Mouse (Mus musculus): ENCODE measurements around the gene Pitpnm2. TPM values are rescaled to one million over a fixed set of nuclear protein-coding genes. Genes with fewer than 3 reads are reported as not detected.

Gene Pitpnm2
- polyA plus RNA-seq, 1 experiment, result 10.8 TPM

DNA sequence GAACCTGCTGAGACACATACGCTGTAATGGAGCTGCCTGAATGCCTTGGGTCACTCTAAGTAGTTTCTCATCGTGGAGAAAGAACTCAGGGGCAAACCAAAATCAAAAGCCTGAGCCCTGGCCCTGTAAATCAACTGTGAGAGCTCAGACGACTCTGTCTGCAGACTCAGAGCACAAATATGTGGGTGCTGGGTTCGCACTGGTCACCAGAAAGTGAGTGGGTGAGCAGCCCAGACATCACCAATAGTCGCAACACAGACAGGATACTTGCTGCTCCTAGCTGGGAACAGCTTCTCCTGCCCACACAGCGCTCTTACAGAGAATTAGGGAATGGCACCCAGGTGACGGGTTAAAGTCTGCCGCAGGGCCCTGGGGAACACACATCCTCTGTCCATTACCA lies 4.0 kb upstream of the Pitpnm2 start:
- H3K27ac ChIP-seq (ENCODE audit: control insufficient read depth, insufficient read depth, low read depth, low read length, poor library complexity), result no peak overlapping the region
- TF ChIP-seq CTCF (IDR thresholded peaks at IDR 0.05; ENCODE audit: control insufficient read depth, insufficient read depth, low read length), result no peak
- TF ChIP-seq POLR2A (IDR thresholded peaks at IDR 0.05; ENCODE audit: borderline replicate concordance, control insufficient read depth, low read depth, low read length), result no peak
- peaks cover 2% of the 10 kb centered on the region; the same call in 1 of the 2 replicates for H3K4me1 ChIP-seq (ENCODE audit: control insufficient read depth, insufficient read depth, low read length)
- no peak overlapping the region for H3K4me3 ChIP-seq (replicated peaks; ENCODE audit: control insufficient read depth, low read depth, low read length)
- 89% methylated on average over 8 of the region's 8 CpGs for WGBS

DNA sequence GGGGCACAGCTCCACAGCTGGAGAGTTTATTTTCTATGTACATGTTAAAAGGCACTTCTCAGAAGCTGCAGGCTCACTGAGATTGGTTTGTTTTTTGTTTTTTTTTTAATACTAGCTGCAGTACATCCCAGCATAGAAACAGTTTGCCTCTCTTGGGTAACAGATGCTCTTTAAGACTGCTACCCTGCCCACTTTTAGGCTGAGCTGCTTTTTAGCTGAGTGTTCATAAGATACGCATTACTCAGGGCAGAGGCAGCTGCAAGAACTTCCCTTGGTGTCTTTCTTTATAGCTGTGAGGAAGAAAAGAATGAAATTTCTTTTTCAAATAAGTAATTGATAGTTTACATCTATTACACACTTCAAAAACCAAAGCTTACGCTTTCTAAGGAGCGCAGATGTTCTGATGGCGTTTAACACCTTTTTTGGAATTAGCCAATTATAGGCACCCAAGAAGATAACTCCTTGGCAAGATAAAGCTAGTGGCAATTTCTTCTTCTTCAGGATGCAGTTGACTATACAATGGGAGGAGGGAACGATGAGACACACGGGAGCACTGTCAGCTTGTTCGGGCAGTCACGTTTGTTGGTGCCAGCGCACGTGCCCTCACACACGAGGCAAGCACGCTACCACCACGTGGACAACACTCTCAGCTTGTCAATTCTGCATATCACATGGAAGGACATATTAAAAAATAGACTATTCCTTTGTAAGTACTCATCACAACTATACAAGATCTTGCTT lies 3.2 kb upstream of the Pitpnm2 start:
- H3K4me3 ChIP-seq (replicated peaks; ENCODE audit: control insufficient read depth, low read depth, low read length), result no peak overlapping the region
- peaks cover 2% of the 10 kb centered on the region; the same call in 1 of the 2 replicates for H3K4me1 ChIP-seq (ENCODE audit: control insufficient read depth, insufficient read depth, low read length)
- H3K27ac ChIP-seq (ENCODE audit: control insufficient read depth, insufficient read depth, low read depth, low read length, poor library complexity), result no peak overlapping the region
- TF ChIP-seq POLR2A (IDR thresholded peaks at IDR 0.05; ENCODE audit: borderline replicate concordance, control insufficient read depth, low read depth, low read length), result no peak
- TF ChIP-seq CTCF (IDR thresholded peaks at IDR 0.05; ENCODE audit: control insufficient read depth, insufficient read depth, low read length), result no peak
- WGBS, result 92% methylated on average over 13 of the region's 13 CpGs

DNA sequence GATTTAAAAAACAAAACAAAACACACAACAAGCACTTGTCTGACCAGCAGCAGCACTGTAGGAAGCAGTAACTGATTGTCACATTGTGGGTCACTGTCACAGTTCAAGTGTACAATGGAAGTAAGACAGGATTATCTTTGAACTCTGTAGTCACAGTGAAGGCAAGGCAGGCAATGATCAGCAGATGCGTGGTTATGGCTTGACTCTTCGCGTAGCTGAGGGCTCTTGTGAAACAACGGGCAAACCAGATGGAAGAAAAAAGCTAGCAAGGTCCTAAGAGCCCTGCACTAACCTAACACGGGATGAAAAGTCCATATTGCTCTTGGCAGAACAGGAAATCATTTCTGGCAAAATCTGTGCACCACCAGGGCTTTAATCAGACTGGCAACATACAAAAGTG lies 1.5 kb upstream of the Pitpnm2 start:
- TF ChIP-seq CTCF (IDR thresholded peaks at IDR 0.05; ENCODE audit: control insufficient read depth, insufficient read depth, low read length) (no peak), POLR2A (IDR thresholded peaks at IDR 0.05; ENCODE audit: borderline replicate concordance, control insufficient read depth, low read depth, low read length) (no peak)
- no peak overlapping the region for H3K27ac ChIP-seq (ENCODE audit: control insufficient read depth, insufficient read depth, low read depth, low read length, poor library complexity)
- WGBS, result 61% methylated on average over 5 of the region's 5 CpGs
- H3K4me1 ChIP-seq (ENCODE audit: control insufficient read depth, insufficient read depth, low read length), result peaks cover 2% of the 10 kb centered on the region; the same call in 1 of the 2 replicates
- no peak overlapping the region for H3K4me3 ChIP-seq (replicated peaks; ENCODE audit: control insufficient read depth, low read depth, low read length)

DNA sequence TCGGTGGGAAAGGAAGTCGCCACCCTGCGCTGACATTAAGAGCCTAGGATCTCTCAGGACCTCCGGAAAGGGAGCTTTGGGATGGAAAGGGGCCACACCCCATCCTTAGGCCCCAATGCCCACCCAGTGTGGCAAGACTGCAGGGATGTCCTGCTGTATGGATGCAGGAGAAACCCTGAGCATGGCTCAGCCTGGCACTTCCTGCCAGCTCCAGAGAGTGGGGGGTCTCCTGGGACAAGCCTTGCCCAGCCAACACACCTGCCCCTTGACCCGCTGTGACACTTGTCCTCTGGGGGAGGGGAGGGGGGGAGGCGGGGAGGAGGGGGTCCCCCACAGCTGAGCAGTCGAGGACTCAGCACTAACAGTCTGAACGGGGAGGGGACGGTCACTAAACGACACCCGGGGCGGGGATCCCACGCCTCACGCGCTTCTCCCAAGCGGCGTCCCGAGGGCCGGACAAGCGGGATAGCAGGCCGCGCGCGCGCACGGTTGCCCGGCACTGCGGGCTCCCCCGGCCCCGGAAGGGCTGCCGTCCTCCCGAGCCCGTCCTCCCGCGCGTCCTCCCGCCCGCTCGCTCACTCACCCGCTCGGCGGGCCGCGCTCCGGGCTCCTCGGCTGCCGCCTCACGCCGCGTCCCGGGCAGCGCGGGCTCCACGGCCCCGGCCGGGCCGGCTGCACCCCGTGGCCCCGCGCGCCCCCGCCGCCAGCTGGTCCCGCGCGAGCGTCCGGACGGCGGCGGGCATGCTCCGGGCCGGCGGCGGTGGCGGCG lies 531 bp downstream of the Pitpnm2 start:
- Histone ChIP-seq H3K4me3 (replicated peaks; ENCODE audit: control insufficient read depth, low read depth, low read length) (peak overlapping the region; percentile 51), H3K27ac (ENCODE audit: control insufficient read depth, insufficient read depth, low read depth, low read length, poor library complexity) (peak overlapping the region; percentile 34; the same call in 1 of the 2 replicates), H3K4me1 (ENCODE audit: control insufficient read depth, insufficient read depth, low read length) (peaks cover 2% of the 10 kb centered on the region; the same call in 1 of the 2 replicates)
- TF ChIP-seq CTCF (IDR thresholded peaks at IDR 0.05; ENCODE audit: control insufficient read depth, insufficient read depth, low read length) (no peak), POLR2A (IDR thresholded peaks at IDR 0.05; ENCODE audit: borderline replicate concordance, control insufficient read depth, low read depth, low read length) (no peak)
- WGBS, result 8% methylated on average over 77 of the region's 77 CpGs

DNA sequence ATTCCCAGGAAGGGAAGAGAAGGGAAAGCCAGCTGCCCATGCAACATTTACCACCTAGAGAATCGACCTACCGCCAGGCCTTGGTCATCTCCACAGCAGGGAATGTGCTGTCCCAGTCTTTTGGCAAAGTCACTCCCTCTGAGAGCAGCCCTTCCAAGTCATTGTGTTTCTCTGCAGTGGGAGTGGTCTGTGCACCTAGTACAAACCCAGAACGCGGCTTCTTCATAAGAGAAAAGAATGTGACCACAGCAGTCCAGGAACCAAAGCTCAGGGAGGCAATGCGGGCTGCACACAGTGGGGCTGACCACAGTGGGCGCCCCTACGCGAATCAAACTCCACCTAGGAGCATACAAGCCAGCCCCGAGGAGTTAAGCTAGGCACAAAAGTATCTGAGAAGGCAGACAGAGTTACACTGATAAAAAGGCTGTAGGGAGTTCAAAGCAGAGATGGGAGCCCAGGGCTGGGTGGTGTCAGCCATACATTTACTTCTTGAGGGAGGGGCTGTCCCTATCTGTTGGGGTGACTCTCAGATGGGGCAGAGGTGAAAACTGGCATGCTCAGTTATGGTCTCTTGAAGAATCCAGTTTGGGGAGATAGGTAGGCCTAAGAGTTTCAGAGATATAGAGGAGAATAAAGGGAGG lies 1.5 kb downstream of the Pitpnm2 start:
- 54% methylated on average over 9 of the region's 9 CpGs for WGBS
- no peak overlapping the region for H3K4me3 ChIP-seq (replicated peaks; ENCODE audit: control insufficient read depth, low read depth, low read length)
- no peak overlapping the region for H3K27ac ChIP-seq (ENCODE audit: control insufficient read depth, insufficient read depth, low read depth, low read length, poor library complexity)
- peaks cover 2% of the 10 kb centered on the region; the same call in 1 of the 2 replicates for H3K4me1 ChIP-seq (ENCODE audit: control insufficient read depth, insufficient read depth, low read length)
- TF ChIP-seq CTCF (IDR thresholded peaks at IDR 0.05; ENCODE audit: control insufficient read depth, insufficient read depth, low read length), result no peak
- TF ChIP-seq POLR2A (IDR thresholded peaks at IDR 0.05; ENCODE audit: borderline replicate concordance, control insufficient read depth, low read depth, low read length), result no peak

DNA sequence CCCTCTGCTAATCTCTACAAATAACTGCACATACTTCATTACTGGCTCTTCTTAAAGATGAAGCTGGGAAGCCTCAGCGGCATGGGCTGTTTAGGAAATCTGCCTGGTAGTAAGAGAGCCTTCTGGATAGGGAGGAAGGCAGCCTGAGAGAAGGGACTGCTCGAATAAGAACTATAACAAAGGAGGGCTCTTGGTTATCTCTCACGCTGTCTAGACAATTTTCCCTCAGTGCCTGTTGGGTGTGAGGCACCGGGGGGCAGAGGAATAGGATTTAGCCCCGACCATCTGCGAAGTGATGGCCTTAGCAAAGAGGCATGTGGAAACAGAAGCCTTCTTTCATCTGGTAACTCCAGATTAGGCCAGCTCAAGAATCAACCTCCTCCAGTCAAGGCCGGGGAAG lies 2.3 kb downstream of the Pitpnm2 start:
- Histone ChIP-seq H3K4me3 (replicated peaks; ENCODE audit: control insufficient read depth, low read depth, low read length) (no peak overlapping the region), H3K4me1 (ENCODE audit: control insufficient read depth, insufficient read depth, low read length) (peaks cover 2% of the 10 kb centered on the region; the same call in 1 of the 2 replicates), H3K27ac (ENCODE audit: control insufficient read depth, insufficient read depth, low read depth, low read length, poor library complexity) (no peak overlapping the region)
- 72% methylated on average over 7 of the region's 7 CpGs for WGBS
- TF ChIP-seq POLR2A (IDR thresholded peaks at IDR 0.05; ENCODE audit: borderline replicate concordance, control insufficient read depth, low read depth, low read length), result no peak
- TF ChIP-seq CTCF (IDR thresholded peaks at IDR 0.05; ENCODE audit: control insufficient read depth, insufficient read depth, low read length), result no peak

DNA sequence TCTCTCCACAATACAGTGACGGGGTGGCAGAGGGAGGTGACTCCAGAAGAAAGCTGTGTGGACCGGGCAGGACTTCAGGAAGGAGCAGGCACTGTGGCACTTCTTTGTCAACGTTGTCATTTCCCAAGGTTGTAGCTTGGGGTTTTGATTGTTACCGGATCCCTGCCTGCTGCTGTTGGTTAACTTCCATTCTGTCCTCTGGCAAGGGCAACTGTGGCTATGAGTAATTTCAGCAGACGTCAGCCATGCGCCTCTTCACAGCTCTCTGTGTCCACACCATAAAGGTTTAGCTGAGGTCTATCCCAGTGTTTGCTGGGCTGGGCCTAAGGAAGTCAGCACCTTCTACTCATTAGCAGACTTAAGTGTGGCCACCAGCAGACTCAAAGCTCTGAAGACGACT lies 4.7 kb downstream of the Pitpnm2 start:
- Histone ChIP-seq H3K4me3 (replicated peaks; ENCODE audit: control insufficient read depth, low read depth, low read length) (no peak overlapping the region), H3K27ac (ENCODE audit: control insufficient read depth, insufficient read depth, low read depth, low read length, poor library complexity) (no peak overlapping the region), H3K4me1 (ENCODE audit: control insufficient read depth, insufficient read depth, low read length) (peaks cover 2% of the 10 kb centered on the region; the same call in 1 of the 2 replicates)
- WGBS, result 86% methylated on average over 7 of the region's 7 CpGs
- TF ChIP-seq CTCF (IDR thresholded peaks at IDR 0.05; ENCODE audit: control insufficient read depth, insufficient read depth, low read length) (no peak), POLR2A (IDR thresholded peaks at IDR 0.05; ENCODE audit: borderline replicate concordance, control insufficient read depth, low read depth, low read length) (no peak)

DNA sequence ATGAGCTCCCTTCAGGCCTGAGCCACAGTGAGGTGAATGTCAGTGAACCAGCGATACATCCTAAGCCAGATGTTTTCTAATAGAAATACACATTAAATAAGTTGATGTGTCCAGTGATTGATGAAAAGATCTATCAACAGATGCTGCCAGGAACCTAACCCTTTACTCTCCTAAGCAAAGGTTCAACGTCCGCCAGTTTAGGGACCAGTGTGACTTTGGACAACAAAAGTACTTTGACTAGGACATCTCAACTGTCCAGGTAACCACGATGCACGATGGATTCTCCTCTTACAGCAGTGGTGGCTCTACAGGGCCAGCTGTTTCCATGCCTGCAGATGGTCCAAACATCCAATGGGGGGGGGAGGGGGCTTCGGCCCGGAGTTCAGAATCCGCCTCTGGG lies 5.1 kb downstream of the Pitpnm2 start:
- peaks cover 2% of the 10 kb centered on the region; the same call in 1 of the 2 replicates for H3K4me1 ChIP-seq (ENCODE audit: control insufficient read depth, insufficient read depth, low read length)
- 85% methylated on average over 8 of the region's 8 CpGs for WGBS

More for the DNA sequence above, 5.1 kb downstream of the Pitpnm2 start:
- TF ChIP-seq POLR2A (IDR thresholded peaks at IDR 0.05; ENCODE audit: borderline replicate concordance, control insufficient read depth, low read depth, low read length), result no peak
- TF ChIP-seq CTCF (IDR thresholded peaks at IDR 0.05; ENCODE audit: control insufficient read depth, insufficient read depth, low read length), result no peak
- Histone ChIP-seq H3K27ac (ENCODE audit: control insufficient read depth, insufficient read depth, low read depth, low read length, poor library complexity) (no peak overlapping the region), H3K4me3 (replicated peaks; ENCODE audit: control insufficient read depth, low read depth, low read length) (no peak overlapping the region)

All from bone marrow, adult 2 months (tissue).